Mouse (Mus musculus) heart, adult 2 months (tissue): ENCODE data around the gene Sumo3. TPM values are rescaled to one million over a fixed set of nuclear protein-coding genes. Genes with fewer than 3 reads are reported as not detected.
A peak's percentile ranks its signal among the peaks of the same experiment; 100 is the strongest.

Experiments
- DNase-seq, 2 experiments: peaks; one replicate each; pipeline ENCODE4 v3.0.0; 2021
- H3K27ac ChIP-seq: fragments of 200-600 bp; 2 replicates; pipeline ENCODE4 v1.8.1; 2022
- H3K27me3 ChIP-seq: fragments of 200-500 bp; 2 replicates; pipeline ENCODE4 v1.6.1; 2012; ENCODE audit warnings: mild to moderate bottlenecking, low read length, inconsistent platforms, mixed read lengths; ENCODE audit not compliant: control insufficient read depth, insufficient read depth
- H3K36me3 ChIP-seq: fragments of 200-500 bp; 2 replicates; pipeline ENCODE4 v1.6.1; 2012; ENCODE audit warnings: low read length, inconsistent platforms; ENCODE audit not compliant: control insufficient read depth, insufficient read depth
- H3K4me1 ChIP-seq: fragments of 200-500 bp; 2 replicates; pipeline ENCODE4 v1.6.1; 2011; ENCODE audit warnings: low read length; ENCODE audit not compliant: control insufficient read depth, insufficient read depth
- H3K4me3 ChIP-seq: fragments of 200-600 bp; 2 replicates; pipeline ENCODE4 v1.8.1; 2022
- H3K79me2 ChIP-seq: fragments of 200-500 bp; replicated peaks from 2 replicates; pipeline ENCODE4 v1.6.1; 2012; ENCODE audit warnings: mild to moderate bottlenecking, inconsistent platforms, low read length, moderate library complexity, mixed read lengths; ENCODE audit not compliant: control insufficient read depth, insufficient read depth
- H3K9ac ChIP-seq: fragments of 200-500 bp; 2 replicates; pipeline ENCODE4 v1.6.1; 2012; ENCODE audit warnings: low read depth, mild to moderate bottlenecking, control low read depth, inconsistent platforms, low read length, mixed read lengths
- CTCF ChIP-seq: fragments of 200-600 bp; IDR thresholded peaks from 2 replicates; pipeline ENCODE4 v1.8.1; 2022; ENCODE audit warnings: antibody characterized with exemption, mild to moderate bottlenecking, moderate library complexity
- EP300 ChIP-seq: fragments of 200-500 bp; IDR thresholded peaks from 2 replicates; pipeline ENCODE4 v1.6.1; 2011; ENCODE audit warnings: low read depth, low read length, control low read depth; ENCODE audit not compliant: insufficient read depth
- POLR2A ChIP-seq: fragments of 200-500 bp; IDR thresholded peaks from 2 replicates; pipeline ENCODE4 v1.6.1; 2011; ENCODE audit warnings: mild to moderate bottlenecking, low read depth, low read length, control low read depth; ENCODE audit not compliant: insufficient read depth
- WGBS: fragments of 180-500 bp; shearing (Covaris S2); methylation state at CpG from one replicate; pipeline ENCODE4 v1.1.7; 2018; 5-methylcytosine and 5-hydroxymethylcytosine counted together
- intact Hi-C: fragments of 180-260 bp; cut with DNase I; formaldehyde crosslinking; loops from one replicate; pipeline ENCODE4 v1.15.1; 2025
- polyA plus RNA-seq: library from polyadenylated mRNA; depleted of rRNA; stranded (reverse); fragments of >200 nt; gene quantifications from 2 replicates; pipeline ENCODE4 v1.2.3, GENCODE M21; 2012
- total RNA-seq, 2 experiments: library from RNA; stranded (reverse); gene quantifications; 2 replicates each; pipeline ENCODE4 v1.2.3; 2021

Sumo3 gene
- total and polyA plus RNA-seq, 3 experiments: 66.4 to 122 (median 67.8) TPM

- Histone ChIP-seq H3K4me3 (no peak overlapping the region), H3K79me2 (peaks cover 6% of the 10 kb centered on the region), H3K36me3 (peaks cover 3% of the 10 kb centered on the region), H3K4me1 (peaks cover 18% of the 10 kb centered on the region), H3K9ac (no peak overlapping the region), H3K27me3 (no peaks in the 10 kb centered on the region), H3K27ac (peak overlapping the region; percentile 57)
- DNase-seq: peak in 1 of 2 experiments; percentile 16
- TF ChIP-seq POLR2A: no peak
- no peak for TF ChIP-seq EP300
- no peak for TF ChIP-seq CTCF
- intact Hi-C loops: no loop called here
- WGBS: 67% methylated on average over 6 of the region's 6 CpGs
Measured at GRCm38 (mm10) chr10:77634016-77634415, 28.1 kb downstream of the Sumo3 start.

GRCm38 (mm10) chr10:77634452-77635231 lies 28.7 kb downstream of the Sumo3 start:
- Histone ChIP-seq H3K27me3 (no peaks in the 10 kb centered on the region), H3K4me3 (no peak overlapping the region), H3K4me1 (peaks cover 18% of the 10 kb centered on the region), H3K79me2 (peaks cover 4% of the 10 kb centered on the region), H3K9ac (no peak overlapping the region; the same call in 1 of the 2 replicates), H3K36me3 (peaks cover 3% of the 10 kb centered on the region), H3K27ac (peak overlapping the region; percentile 57)
- intact Hi-C loops: no loop called here
- DNase-seq: peak; percentile 35 to 42
- TF ChIP-seq CTCF: no peak
- no peak for TF ChIP-seq EP300
- TF ChIP-seq POLR2A: no peak
- WGBS: 13% methylated on average over 13 of the region's 13 CpGs

- no peak overlapping the region for H3K4me3 ChIP-seq
- H3K4me1 ChIP-seq: peaks cover 18% of the 10 kb centered on the region
- 87% methylated on average over 7 of the region's 7 CpGs for WGBS
- H3K27ac ChIP-seq: no peak overlapping the region
- intact Hi-C loops: no loop called here
- DNase-seq: no peak
- H3K36me3 ChIP-seq: peaks cover 3% of the 10 kb centered on the region
- no peak overlapping the region for H3K9ac ChIP-seq
- H3K27me3 ChIP-seq: no peaks in the 10 kb centered on the region
- peaks cover 3% of the 10 kb centered on the region for H3K79me2 ChIP-seq
- TF ChIP-seq EP300 (no peak), POLR2A (no peak), CTCF (no peak)
Measured at GRCm38 (mm10) chr10:77636234-77636922, 30.5 kb downstream of the Sumo3 start.

GRCm38 (mm10) chr10:77638956-77639355 lies 33.1 kb downstream of the Sumo3 start:
- peak; percentile 45 to 51 for DNase-seq
- peaks cover 3% of the 10 kb centered on the region for H3K79me2 ChIP-seq
- peaks cover 3% of the 10 kb centered on the region for H3K36me3 ChIP-seq
- no peaks in the 10 kb centered on the region for H3K27me3 ChIP-seq
- H3K4me1 ChIP-seq: peaks cover 18% of the 10 kb centered on the region
- H3K27ac ChIP-seq: peak overlapping the region; percentile 21; the same call in 1 of the 2 replicates
- intact Hi-C loops: no loop called here
- H3K4me3 ChIP-seq: no peak overlapping the region
- no peak for TF ChIP-seq EP300
- TF ChIP-seq CTCF: no peak
- TF ChIP-seq POLR2A: no peak
- 55% methylated on average over 6 of the region's 6 CpGs for WGBS
- no peak overlapping the region for H3K9ac ChIP-seq

DNA sequence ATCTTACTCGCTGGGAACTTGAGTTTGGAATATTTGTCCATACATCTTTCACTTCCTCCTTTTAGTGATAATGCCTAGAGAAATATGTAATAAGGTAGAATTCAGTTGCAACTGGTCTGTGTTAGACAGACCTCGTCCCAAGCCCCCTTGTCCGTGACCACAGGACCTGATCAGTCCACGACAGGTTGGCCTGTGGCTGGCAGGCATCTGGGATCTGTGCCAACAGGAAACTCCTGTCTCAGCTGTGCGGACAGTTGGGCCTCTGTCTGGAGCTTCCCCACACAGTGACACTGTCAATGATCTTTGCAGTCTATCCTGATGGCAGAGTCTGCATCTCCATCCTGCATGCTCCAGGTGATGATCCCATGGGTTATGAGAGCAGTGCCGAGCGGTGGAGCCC lies 37.3 kb downstream of the Sumo3 start:
- WGBS: 44% methylated on average over 7 of the region's 7 CpGs
- TF ChIP-seq CTCF (no peak), EP300 (no peak), POLR2A (no peak)
- H3K36me3 ChIP-seq: peaks cover 3% of the 10 kb centered on the region
- intact Hi-C loops: no loop called here
- DNase-seq: peak in 1 of 2 experiments; percentile 16
- no peak overlapping the region for H3K4me3 ChIP-seq
- no peak overlapping the region for H3K27ac ChIP-seq
- peaks cover 6% of the 10 kb centered on the region for H3K4me1 ChIP-seq
- H3K9ac ChIP-seq: no peak overlapping the region
- no peaks in the 10 kb centered on the region for H3K27me3 ChIP-seq
- no peaks in the 10 kb centered on the region; the same call in 1 of the 2 replicates for H3K79me2 ChIP-seq

DNA sequence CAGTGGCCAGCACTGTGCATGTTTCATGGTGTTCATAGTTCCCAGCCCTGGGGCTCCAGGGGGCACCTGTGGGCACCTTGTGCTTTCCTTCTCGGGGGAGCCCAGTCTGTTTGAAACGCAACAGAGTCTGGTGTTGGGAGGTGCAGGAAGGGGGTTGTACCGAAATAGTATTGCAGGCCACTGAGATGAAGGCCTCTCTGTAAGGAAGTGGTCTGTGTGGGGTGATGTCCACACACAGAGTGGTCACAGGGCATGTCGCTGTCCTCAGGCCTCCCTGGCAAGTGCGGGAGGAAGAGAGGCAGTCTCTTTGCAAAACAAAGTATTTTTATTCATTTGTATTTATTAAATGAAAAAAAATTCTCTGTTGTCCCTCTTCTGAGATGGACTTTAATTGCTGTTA lies 39.7 kb downstream of the Sumo3 start:
- 85% methylated on average over 5 of the region's 5 CpGs for WGBS

More for the DNA sequence above, 39.7 kb downstream of the Sumo3 start:
- H3K9ac ChIP-seq: no peak overlapping the region
- H3K27ac ChIP-seq: no peak overlapping the region
- H3K27me3 ChIP-seq: no peaks in the 10 kb centered on the region
- H3K36me3 ChIP-seq: no peaks in the 10 kb centered on the region
- TF ChIP-seq CTCF (no peak), POLR2A (no peak), EP300 (no peak)
- DNase-seq: no peak
- intact Hi-C loops: no loop called here
- H3K4me3 ChIP-seq: no peak overlapping the region
- H3K79me2 ChIP-seq: no peaks in the 10 kb centered on the region; the same call in 1 of the 2 replicates
- H3K4me1 ChIP-seq: no peaks in the 10 kb centered on the region
